Mouse (Mus musculus) frontal cortex, postnatal 14 days (tissue): ENCODE results near the gene Vmn2r23.
"Not testable (repeated sequence)": the region's sequence is repeated elsewhere in the genome, so short reads cannot be mapped to it uniquely, and the experiment has no call there.

Experiments
- DNase-seq, 2 experiments: peaks; one replicate each; pipeline ENCODE4 v3.0.0; 2022; ENCODE audit warnings: low spot score in 2 of 2

Vmn2r23 gene

GRCm38 (mm10) chr6:123702370-123702769, at the start of gene Vmn2r23:
TSS of gene Vmn2r23 (plus strand) at chr6:123702670.
- no peak for DNase-seq

- no peak for DNase-seq
Measured at GRCm38 (mm10) chr6:123657040-123657439, 45.4 kb upstream of the Vmn2r23 start.

- not testable (repeated sequence) for DNase-seq
Measured at GRCm38 (mm10) chr6:123696639-123697038, 5.8 kb upstream of the Vmn2r23 start.

GRCm38 (mm10) chr6:123697213-123697612, 5.3 kb upstream of the Vmn2r23 start:
- DNase-seq: no peak

GRCm38 (mm10) chr6:123770031-123770430, 67.6 kb downstream of the Vmn2r23 start:
- no peak for DNase-seq

- DNase-seq: no peak
Measured at GRCm38 (mm10) chr6:123778579-123778978, 76.1 kb downstream of the Vmn2r23 start, which contains the start of gene Vmn2r24. TSS of gene Vmn2r24 (plus strand) at chr6:123778879.

- no peak for DNase-seq
Measured at GRCm38 (mm10) chr6:123784857-123785256, 82.4 kb downstream of the Vmn2r23 start.

- no peak for DNase-seq
Measured at GRCm38 (mm10) chr6:123793746-123794145, 91.3 kb downstream of the Vmn2r23 start.
